Mouse (Mus musculus): ENCODE measurements around the gene Gli1. TPM values are rescaled to one million over a fixed set of nuclear protein-coding genes. Genes with fewer than 3 reads are reported as not detected.
"Not testable (repeated sequence)": the region's sequence is repeated elsewhere in the genome, so short reads cannot be mapped to it uniquely, and the experiment has no call there.

The Gli1 gene
- total RNA-seq, 1 experiment from 2014 or later: not detected

- ATAC-seq (replicated peaks in 1 of 2; ENCODE audit: insufficient read depth in 1 of 2, low FRiP score in 2 of 2, low TSS enrichment in 1 of 2, low read depth in 1 of 2, poor library complexity in 2 of 2, severe bottlenecking in 2 of 2): no peak
Observed at GRCm38 (mm10) chr10:127327461-127328145, 14.2 kb downstream of the Gli1 start.

GRCm38 (mm10) chr10:127326828-127327227 is 14.9 kb downstream of the Gli1 start:
- ATAC-seq (replicated peaks in 1 of 2; ENCODE audit: insufficient read depth in 1 of 2, low FRiP score in 2 of 2, low TSS enrichment in 1 of 2, low read depth in 1 of 2, poor library complexity in 2 of 2, severe bottlenecking in 2 of 2): no peak

- peak; percentile 15 to 23; a peak in 3 of 4 replicates for ATAC-seq (replicated peaks in 1 of 2; ENCODE audit: insufficient read depth in 1 of 2, low FRiP score in 2 of 2, low TSS enrichment in 1 of 2, low read depth in 1 of 2, poor library complexity in 2 of 2, severe bottlenecking in 2 of 2)
Observed at GRCm38 (mm10) chr10:127326017-127326801, 15.6 kb downstream of the Gli1 start.

- ATAC-seq (replicated peaks in 1 of 2; ENCODE audit: insufficient read depth in 1 of 2, low FRiP score in 2 of 2, low TSS enrichment in 1 of 2, low read depth in 1 of 2, poor library complexity in 2 of 2, severe bottlenecking in 2 of 2): 0 out of 4 replicates have a peak, but pooled peaks of 1 of the 2 experiments have one; percentile 9
Observed at GRCm38 (mm10) chr10:127325454-127326016, 16.2 kb downstream of the Gli1 start.

- peak; percentile 68 to 84 for ATAC-seq (replicated peaks in 1 of 2; ENCODE audit: insufficient read depth in 1 of 2, low FRiP score in 2 of 2, low TSS enrichment in 1 of 2, low read depth in 1 of 2, poor library complexity in 2 of 2, severe bottlenecking in 2 of 2)
Observed at GRCm38 (mm10) chr10:127324495-127324894, 17.3 kb downstream of the Gli1 start.

GRCm38 (mm10) chr10:127323131-127323855 is 18.5 kb downstream of the Gli1 start:
- ATAC-seq (replicated peaks in 1 of 2; ENCODE audit: insufficient read depth in 1 of 2, low FRiP score in 2 of 2, low TSS enrichment in 1 of 2, low read depth in 1 of 2, poor library complexity in 2 of 2, severe bottlenecking in 2 of 2): peak; percentile 23 to 57; a peak in 2 of 4 replicates

- no peak for ATAC-seq (replicated peaks in 1 of 2; ENCODE audit: insufficient read depth in 1 of 2, low FRiP score in 2 of 2, low TSS enrichment in 1 of 2, low read depth in 1 of 2, poor library complexity in 2 of 2, severe bottlenecking in 2 of 2)
Observed at GRCm38 (mm10) chr10:127322669-127323068, 19.1 kb downstream of the Gli1 start.

- ATAC-seq (replicated peaks in 1 of 2; ENCODE audit: insufficient read depth in 1 of 2, low FRiP score in 2 of 2, low TSS enrichment in 1 of 2, low read depth in 1 of 2, poor library complexity in 2 of 2, severe bottlenecking in 2 of 2): no peak
Observed at GRCm38 (mm10) chr10:127322178-127322577, 19.6 kb downstream of the Gli1 start.

- ATAC-seq (replicated peaks in 1 of 2; ENCODE audit: insufficient read depth in 1 of 2, low FRiP score in 2 of 2, low TSS enrichment in 1 of 2, low read depth in 1 of 2, poor library complexity in 2 of 2, severe bottlenecking in 2 of 2): no peak
Observed at GRCm38 (mm10) chr10:127321621-127322020, 20.2 kb downstream of the Gli1 start, which contains the start of gene Arhgap9. TSS of gene Arhgap9 (plus strand) at chr10:127321964.

- no peak for ATAC-seq (replicated peaks in 1 of 2; ENCODE audit: insufficient read depth in 1 of 2, low FRiP score in 2 of 2, low TSS enrichment in 1 of 2, low read depth in 1 of 2, poor library complexity in 2 of 2, severe bottlenecking in 2 of 2)
Observed at GRCm38 (mm10) chr10:127319969-127320368, 21.8 kb downstream of the Gli1 start.

GRCm38 (mm10) chr10:127318009-127318408 is 23.8 kb downstream of the Gli1 start:
- peak; percentile 37 to 43; a peak in 2 of 4 replicates for ATAC-seq (replicated peaks in 1 of 2; ENCODE audit: insufficient read depth in 1 of 2, low FRiP score in 2 of 2, low TSS enrichment in 1 of 2, low read depth in 1 of 2, poor library complexity in 2 of 2, severe bottlenecking in 2 of 2)

GRCm38 (mm10) chr10:127317277-127317676 is 24.5 kb downstream of the Gli1 start:
- no peak for ATAC-seq (replicated peaks in 1 of 2; ENCODE audit: insufficient read depth in 1 of 2, low FRiP score in 2 of 2, low TSS enrichment in 1 of 2, low read depth in 1 of 2, poor library complexity in 2 of 2, severe bottlenecking in 2 of 2)

GRCm38 (mm10) chr10:127314950-127315349 is 26.8 kb downstream of the Gli1 start:
- not testable (repeated sequence) for ATAC-seq (replicated peaks in 1 of 2; ENCODE audit: insufficient read depth in 1 of 2, low FRiP score in 2 of 2, low TSS enrichment in 1 of 2, low read depth in 1 of 2, poor library complexity in 2 of 2, severe bottlenecking in 2 of 2)

- not testable (repeated sequence) for ATAC-seq (replicated peaks in 1 of 2; ENCODE audit: insufficient read depth in 1 of 2, low FRiP score in 2 of 2, low TSS enrichment in 1 of 2, low read depth in 1 of 2, poor library complexity in 2 of 2, severe bottlenecking in 2 of 2)
Observed at GRCm38 (mm10) chr10:127313516-127313915, 28.3 kb downstream of the Gli1 start.

GRCm38 (mm10) chr10:127312858-127313257 is 28.9 kb downstream of the Gli1 start:
- no peak for ATAC-seq (replicated peaks in 1 of 2; ENCODE audit: insufficient read depth in 1 of 2, low FRiP score in 2 of 2, low TSS enrichment in 1 of 2, low read depth in 1 of 2, poor library complexity in 2 of 2, severe bottlenecking in 2 of 2)

GRCm38 (mm10) chr10:127312356-127312676 is 29.5 kb downstream of the Gli1 start:
- ATAC-seq (replicated peaks in 1 of 2; ENCODE audit: insufficient read depth in 1 of 2, low FRiP score in 2 of 2, low TSS enrichment in 1 of 2, low read depth in 1 of 2, poor library complexity in 2 of 2, severe bottlenecking in 2 of 2): peak; percentile 56 to 80; a peak in 3 of 4 replicates

GRCm38 (mm10) chr10:127311476-127312355 is 30.1 kb downstream of the Gli1 start, which contains the start of gene Mars:
TSS of gene Mars (minus strand) at chr10:127311786.
- peak; percentile 89 to 90 for ATAC-seq (replicated peaks in 1 of 2; ENCODE audit: insufficient read depth in 1 of 2, low FRiP score in 2 of 2, low TSS enrichment in 1 of 2, low read depth in 1 of 2, poor library complexity in 2 of 2, severe bottlenecking in 2 of 2)
